Mouse (Mus musculus) adrenal gland, postnatal 36 days (tissue): ENCODE data around the gene Gstcd. TPM values are rescaled to one million over a fixed set of nuclear protein-coding genes. Genes with fewer than 3 reads are reported as not detected.

ENCODE experiments used
- DNase-seq, 2 experiments: peaks; one replicate each; pipeline ENCODE4 v3.0.0; 2021; ENCODE audit warnings: mixed read lengths in 1 of 2
- total RNA-seq, 2 experiments: library from RNA; stranded (reverse); gene quantifications; 2 replicates each; pipeline ENCODE4 v1.2.3; 2021

The Gstcd gene
- total RNA-seq, 2 experiments from 2014 or later: 11.3 to 13.9 TPM

- no peak for DNase-seq
These were observed 64.9 kb downstream of the Gstcd start for GRCm38 (mm10) chr3:133026977-133027376.

- DNase-seq: no peak
These were observed 84.6 kb downstream of the Gstcd start for GRCm38 (mm10) chr3:133007250-133007649.

- no peak for DNase-seq
These were observed 95.5 kb downstream of the Gstcd start for GRCm38 (mm10) chr3:132996299-132996698.

- no peak for DNase-seq
These were observed 95.9 kb downstream of the Gstcd start for GRCm38 (mm10) chr3:132995904-132996267.

- no peak for DNase-seq
These were observed 96.5 kb downstream of the Gstcd start for GRCm38 (mm10) chr3:132995172-132995903.

DNA sequence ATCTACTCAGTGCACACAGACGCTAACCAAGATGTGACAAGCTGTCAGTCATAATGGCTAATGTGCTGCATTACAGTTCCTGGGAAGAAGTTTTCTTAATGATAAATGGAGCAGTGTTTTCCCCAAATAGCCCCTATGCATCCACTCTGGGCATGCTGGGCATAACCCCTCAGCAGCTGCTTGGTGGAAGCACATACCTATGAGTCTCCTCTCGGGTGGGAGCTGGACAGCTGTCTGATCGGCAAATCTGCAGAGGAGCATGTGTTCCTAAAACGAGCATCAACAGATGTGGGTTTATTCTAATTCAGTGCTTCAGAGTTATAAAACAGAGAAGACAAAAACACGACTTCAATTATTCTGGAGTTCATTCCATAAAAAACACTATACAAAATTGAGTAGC lies 105.6 kb downstream of the Gstcd start:
- no peak for DNase-seq

GRCm38 (mm10) chr3:132983845-132984485 lies 107.9 kb downstream of the Gstcd start:
- DNase-seq: no peak

GRCm38 (mm10) chr3:132981968-132982367 lies 109.9 kb downstream of the Gstcd start:
- no peak for DNase-seq

- DNase-seq: no peak
These were observed 111.9 kb downstream of the Gstcd start for GRCm38 (mm10) chr3:132979781-132980461.

DNA sequence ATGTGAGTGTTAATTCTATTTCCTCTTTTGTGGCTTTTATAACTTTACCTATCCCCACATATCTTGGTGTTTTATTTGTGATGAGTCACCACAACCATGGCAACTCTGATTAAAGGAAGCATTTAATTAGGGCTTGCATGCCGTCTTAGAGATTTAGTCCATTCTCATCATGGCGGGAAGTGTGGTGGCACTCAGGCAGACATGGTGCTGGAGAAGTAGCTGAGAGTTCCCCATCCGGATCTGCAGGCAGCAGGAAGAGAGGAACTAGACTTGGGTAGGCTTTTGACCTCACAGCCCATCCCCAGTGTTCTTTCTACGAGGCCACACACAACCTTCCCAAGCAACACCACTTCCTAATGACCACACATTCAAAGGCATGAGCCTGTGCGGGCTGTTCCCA lies 125.6 kb downstream of the Gstcd start:
- no peak for DNase-seq

GRCm38 (mm10) chr3:132964715-132965507 lies 126.9 kb downstream of the Gstcd start:
- no peak for DNase-seq

GRCm38 (mm10) chr3:132962631-132963361 lies 129.0 kb downstream of the Gstcd start:
- DNase-seq: no peak

- no peak for DNase-seq
These were observed 141.3 kb downstream of the Gstcd start for GRCm38 (mm10) chr3:132950529-132950880.

DNA sequence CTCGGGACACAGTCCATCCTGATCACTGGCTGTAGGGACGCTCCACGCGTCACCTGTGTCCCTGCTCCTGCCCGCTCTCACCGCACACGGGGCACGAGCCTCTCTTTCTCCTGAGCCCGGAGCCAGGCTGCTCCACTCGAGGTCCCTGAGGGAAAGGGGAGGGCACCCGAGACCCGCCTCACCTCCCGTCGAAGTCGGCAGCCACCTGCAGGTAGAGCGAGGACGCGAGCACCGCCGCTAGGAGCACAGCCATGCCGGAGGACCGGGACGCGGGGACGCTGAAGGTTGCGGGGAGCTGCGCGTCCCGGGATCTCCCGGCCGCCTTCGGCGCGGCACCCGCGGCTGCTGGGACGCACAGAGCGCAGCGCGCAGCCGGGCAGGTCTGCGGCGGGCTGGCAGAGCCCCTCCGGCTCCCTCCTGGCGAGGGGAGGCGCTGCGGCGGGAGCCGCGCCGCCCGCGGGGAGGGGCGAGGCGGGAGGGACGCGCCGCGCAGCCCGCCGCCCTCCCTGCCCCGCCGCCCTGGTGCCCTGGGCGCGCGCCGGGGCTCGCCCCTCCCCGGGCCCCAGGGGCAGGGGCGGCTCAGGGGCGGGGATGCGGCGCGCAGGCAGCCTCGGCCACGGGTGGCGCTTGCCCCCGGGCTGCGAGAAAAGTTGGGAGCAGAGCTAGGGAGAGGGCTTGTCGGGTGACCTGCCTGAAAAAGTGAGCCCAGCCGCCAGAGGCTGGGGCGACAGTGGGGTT lies 141.9 kb downstream of the Gstcd start, which contains the start of gene Npnt:
Npnt (minus strand) TSS at position 501 of the 738 bp plus-strand sequence.
- DNase-seq: peak; percentile 51 to 54

DNA sequence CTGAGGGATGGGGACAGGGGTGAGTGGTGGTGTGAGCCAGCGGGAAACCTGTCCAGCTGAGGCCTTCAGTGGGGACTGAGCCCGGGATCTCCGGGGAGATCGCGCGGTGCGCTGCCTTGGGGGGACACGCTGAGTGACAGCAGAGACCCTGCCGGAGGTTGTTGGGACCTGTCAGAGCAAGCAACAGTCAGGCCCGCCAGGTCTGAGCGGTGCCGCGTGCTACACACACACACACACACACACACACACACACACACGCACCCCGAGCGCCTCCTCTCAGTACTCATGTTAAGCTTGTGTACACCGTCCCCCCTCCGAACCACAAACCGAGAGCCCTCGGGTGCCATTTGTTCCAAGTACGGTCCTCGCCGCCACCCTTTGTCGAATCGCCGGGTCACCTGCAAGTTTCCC lies 142.4 kb downstream of the Gstcd start:
- peak; percentile 31 to 32 for DNase-seq

GRCm38 (mm10) chr3:132948298-132948795 lies 143.5 kb downstream of the Gstcd start:
- DNase-seq: no peak

DNA sequence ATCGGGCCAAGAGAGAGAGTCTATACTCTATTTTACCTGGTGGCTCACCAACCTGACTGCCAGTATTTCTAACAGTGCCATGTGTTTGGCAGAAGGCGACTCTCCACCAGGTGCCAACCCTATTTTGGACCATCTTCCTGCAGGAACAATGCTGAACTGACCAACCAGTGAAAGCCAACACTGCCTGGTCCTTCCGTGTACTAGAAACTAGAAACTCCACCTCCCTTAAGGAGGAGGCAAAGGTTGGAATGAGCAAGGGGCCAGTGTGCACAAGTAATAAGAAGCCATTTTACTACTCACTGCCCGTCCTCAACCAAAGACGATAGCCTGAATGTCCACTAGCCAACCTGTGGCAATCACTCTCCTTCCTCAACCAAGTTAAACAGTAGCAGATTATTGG lies 145.7 kb downstream of the Gstcd start:
- DNase-seq: no peak

DNA sequence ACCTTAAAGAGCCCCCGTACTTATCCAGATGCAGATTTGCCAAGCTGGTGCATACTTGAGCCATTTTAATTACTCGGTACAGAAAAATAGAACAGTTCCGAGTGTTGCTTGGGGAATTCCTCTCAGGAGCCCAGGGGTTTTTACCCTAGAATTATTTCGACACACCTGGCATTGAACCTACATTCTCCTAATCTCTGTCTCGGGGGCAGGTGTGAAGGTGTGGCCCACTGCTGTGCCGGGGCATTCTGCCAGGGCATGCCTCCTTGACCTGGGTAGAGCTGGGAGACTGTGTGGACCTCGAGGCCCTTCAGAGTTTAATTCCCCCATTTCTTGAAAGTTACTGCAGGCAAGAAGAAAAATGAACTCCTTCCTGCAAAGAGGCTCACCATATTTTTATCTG lies 146.2 kb downstream of the Gstcd start:
- no peak for DNase-seq

GRCm38 (mm10) chr3:132944609-132945008 lies 147.2 kb downstream of the Gstcd start:
- no peak for DNase-seq

GRCm38 (mm10) chr3:132944193-132944592 lies 147.6 kb downstream of the Gstcd start:
- no peak for DNase-seq

- DNase-seq: no peak
These were observed 149.1 kb downstream of the Gstcd start for GRCm38 (mm10) chr3:132942778-132943177.
